9 mouse cellular contexts compared by ENCODE assay signal in genomic region chr19:38026211-38026624, GRCm38 (mm10). TPM values are rescaled to one million over a fixed set of nuclear protein-coding genes. Genes with fewer than 3 reads are reported as not detected.
DNase-seq lines count a peak whose midpoint lies in the region; ATAC-seq and TF ChIP-seq lines count a peak whose summit lies in the region.
"Had no signal": no experiment of that assay in that cellular context is flagged by ENCODE, and none has a peak within 500 bp of the region (broad histone marks: within the 10 kb centered on the region; RNA-seq: fewer than 3 reads in every experiment).

No protein-coding gene starts in this region.

- peak overlapping the region; percentile 42 for H3K27ac ChIP-seq in intestine, embryonic 15.5 days
- peak overlapping the region; percentile 94 for H3K27ac ChIP-seq in lung, postnatal 0 days (ENCODE audit: low read length)
- H3K27ac ChIP-seq: midbrain, embryonic 10.5 days had no signal

- peak; percentile 43 for DNase-seq in urinary bladder, postnatal 14 days (ENCODE audit: low spot score)
- DNase-seq in urinary bladder, adult 18-20 months (ENCODE audit: low spot score in 2 of 2): no peak
- peak; percentile 56 for DNase-seq in lung, postnatal 0 days (ENCODE audit: low spot score)
- DNase-seq in adrenal gland, postnatal 25 days: no peak
- no peak for DNase-seq in right cerebral cortex, adult 2 months (ENCODE audit: low spot score in 2 of 2)
- DNase-seq in left cerebral cortex, adult 8-10 months (ENCODE audit: low spot score in 2 of 2): no peak
- DNase-seq: gastrocnemius, postnatal 25 days had no signal

- H3K4me3 ChIP-seq in intestine, embryonic 15.5 days (replicated peaks): no peak overlapping the region
- no peak overlapping the region for H3K4me3 ChIP-seq in lung, postnatal 0 days (ENCODE audit: low read depth, low read length)
- H3K4me3 ChIP-seq: midbrain, embryonic 10.5 days had no signal

- 53% methylated on average over 8 of the region's 8 CpGs for WGBS in intestine, embryonic 15.5 days
- 35% methylated on average over 8 of the region's 8 CpGs for WGBS in lung, postnatal 0 days

- no peaks in the 10 kb centered on the region for H3K9me3 ChIP-seq in intestine, embryonic 15.5 days
- H3K9me3 ChIP-seq in lung, postnatal 0 days (ENCODE audit: low read length): no peaks in the 10 kb centered on the region
- H3K9me3 ChIP-seq: midbrain, embryonic 10.5 days had no signal

- no peak for TF ChIP-seq EP300 in lung, postnatal 0 days (IDR thresholded peaks at IDR 0.05)

- no peaks in the 10 kb centered on the region for H3K36me3 ChIP-seq in intestine, embryonic 15.5 days
- no peaks in the 10 kb centered on the region for H3K36me3 ChIP-seq in lung, postnatal 0 days (ENCODE audit: insufficient read depth, low read length)
- H3K36me3 ChIP-seq: midbrain, embryonic 10.5 days had no signal

- H3K27me3 ChIP-seq in intestine, embryonic 15.5 days (replicated peaks): no peaks in the 10 kb centered on the region
- no peaks in the 10 kb centered on the region for H3K27me3 ChIP-seq in lung, postnatal 0 days (replicated peaks; ENCODE audit: insufficient read depth, low read length)

- H3K4me2 ChIP-seq in intestine, embryonic 15.5 days (replicated peaks): no peak overlapping the region
- no peak overlapping the region; the same call in 1 of the 2 replicates for H3K4me2 ChIP-seq in lung, postnatal 0 days (replicated peaks; ENCODE audit: low read depth, low read length)

- peak; percentile 18; the same call in 1 of the 2 replicates for TF ChIP-seq CTCF in lung, postnatal 0 days (IDR thresholded peaks at IDR 0.05)

- H3K9ac ChIP-seq in intestine, embryonic 15.5 days: no peak overlapping the region
- H3K9ac ChIP-seq in lung, postnatal 0 days (replicated peaks; ENCODE audit: low read depth): no peak overlapping the region

- ATAC-seq in intestine, embryonic 15.5 days: no peak
- ATAC-seq in lung, postnatal 0 days: peak; percentile 7; the same call in 1 of the 2 replicates

- peaks cover 51% of the 10 kb centered on the region for H3K4me1 ChIP-seq in intestine, embryonic 15.5 days (replicated peaks)
- H3K4me1 ChIP-seq in lung, postnatal 0 days (ENCODE audit: insufficient read depth, low read depth, low read length): peaks cover 52% of the 10 kb centered on the region

RNA-seq across cellular contexts. Expression of gene Myof, which starts 17.2 kb away (rescaled TPM):
- polyA plus RNA-seq in intestine, embryonic 15.5 days (2015; fragmentation: Nextera tagmentation; extraction: Ambion mirVana): 9.4 and 10.1 TPM in 2 replicates
- polyA plus RNA-seq in lung, postnatal 0 days (2015; fragmentation: Nextera tagmentation; extraction: Ambion mirVana): 36.4 and 37.3 TPM in 2 replicates
- total RNA-seq in adrenal gland, postnatal 25 days (2021): 28.3 and 29.8 TPM in 2 replicates
- 1 to 10 TPM; 5.8 to 7.4 (median 6.1) TPM for total RNA-seq in left cerebral cortex, adult 8-10 months (2022)

RNA-seq across cellular contexts. Expression of gene Cep55, which starts 28.6 kb away (rescaled TPM):
- 23.7 and 28.9 TPM in 2 replicates for polyA plus RNA-seq in intestine, embryonic 15.5 days (2015; fragmentation: Nextera tagmentation; extraction: Ambion mirVana)
- 1.9 and 3.2 TPM in 2 replicates for polyA plus RNA-seq in lung, postnatal 0 days (2015; fragmentation: Nextera tagmentation; extraction: Ambion mirVana)
- total RNA-seq in adrenal gland, postnatal 25 days (2021): 3.7 and 7.4 TPM in 2 replicates
- under 1 TPM in 3 of 4 experiments, not detected in 1; 0.30 to 0.35 (median 0.35) TPM for total RNA-seq in left cerebral cortex, adult 8-10 months (2022)

Comparison
In these comparisons a context has a peak if more than half of its experiments do, and no peak if none do; other contexts are left out.
1. DNase-seq: peak in urinary bladder, postnatal 14 days (single experiment) and lung, postnatal 0 days (single experiment); none in urinary bladder, adult 18-20 months (0 of 2), adrenal gland, postnatal 25 days (single experiment), right cerebral cortex, adult 2 months (0 of 2) and left cerebral cortex, adult 8-10 months (0 of 2).